Mouse (Mus musculus): Measurements from ENCODE around the gene Rnf212b. TPM values are rescaled to one million over a fixed set of nuclear protein-coding genes. Genes with fewer than 3 reads are reported as not detected.

The Rnf212b gene
- polyA plus RNA-seq, 1 experiment from 2014 or later: not detected

DNA sequence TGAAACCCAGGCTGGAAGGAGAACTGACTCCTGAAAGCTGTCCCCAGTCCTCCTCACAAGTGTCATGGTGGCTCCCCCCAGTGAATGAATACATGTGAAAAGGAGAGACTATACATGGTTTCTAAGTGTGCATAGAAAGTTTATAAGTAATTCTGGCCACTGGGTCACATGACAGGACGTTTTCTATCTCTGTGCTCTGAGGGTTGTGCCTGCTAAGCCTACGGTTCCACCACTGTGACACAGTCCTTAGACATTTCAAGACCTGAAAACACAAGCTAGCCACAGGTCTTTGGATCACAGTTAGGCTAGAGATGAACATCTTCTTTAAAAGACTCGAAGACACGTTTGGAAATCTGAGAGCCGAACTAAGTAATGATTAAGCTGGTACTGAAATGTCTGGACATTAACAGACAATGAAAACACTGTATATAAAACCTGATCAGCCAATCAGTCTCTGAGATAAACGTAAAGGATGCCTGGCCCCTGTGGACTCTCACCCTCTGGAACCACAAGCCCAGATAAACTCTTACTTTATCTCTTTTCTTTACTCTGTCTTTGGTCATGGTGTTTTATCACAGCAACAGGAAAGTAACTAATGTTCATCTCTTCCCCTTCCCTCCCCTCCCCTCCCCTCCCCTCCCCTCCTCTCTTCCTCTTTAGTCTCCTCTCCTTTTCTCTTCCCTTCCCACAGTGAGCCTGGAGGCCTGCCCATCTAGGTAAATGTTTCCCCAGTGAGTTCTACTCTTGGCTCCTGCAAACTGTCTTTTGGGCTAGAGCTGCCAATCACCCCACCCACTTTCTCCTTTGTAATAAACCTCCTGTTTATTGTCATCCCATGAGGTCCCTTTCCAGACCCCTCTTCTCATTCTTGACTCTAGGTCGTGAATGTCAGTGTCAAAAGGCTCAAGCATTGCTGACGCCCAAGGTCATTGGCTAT lies 19.8 kb upstream of the Rnf212b start:
- Histone ChIP-seq H3K4me1 (ENCODE audit: insufficient read depth, low read depth, low read length) (no peaks in the 10 kb centered on the region), H3K27ac (ENCODE audit: low read length) (no peak overlapping the region), H3K36me3 (ENCODE audit: insufficient read depth, low read length) (no peaks in the 10 kb centered on the region), H3K9ac (replicated peaks; ENCODE audit: low read depth) (no peak overlapping the region), H3K27me3 (replicated peaks; ENCODE audit: insufficient read depth, low read length) (no peaks in the 10 kb centered on the region), H3K4me3 (ENCODE audit: low read depth, low read length) (no peak overlapping the region), H3K9me3 (ENCODE audit: low read length) (no peaks in the 10 kb centered on the region), H3K4me2 (replicated peaks; ENCODE audit: low read depth, low read length) (no peak overlapping the region)
- ATAC-seq: no peak
- WGBS: 66% methylated on average over 8 of the region's 8 CpGs
- TF ChIP-seq EP300 (IDR thresholded peaks at IDR 0.05) (no peak), CTCF (IDR thresholded peaks at IDR 0.05) (no peak)
- no peak for DNase-seq (ENCODE audit: low spot score)

DNA sequence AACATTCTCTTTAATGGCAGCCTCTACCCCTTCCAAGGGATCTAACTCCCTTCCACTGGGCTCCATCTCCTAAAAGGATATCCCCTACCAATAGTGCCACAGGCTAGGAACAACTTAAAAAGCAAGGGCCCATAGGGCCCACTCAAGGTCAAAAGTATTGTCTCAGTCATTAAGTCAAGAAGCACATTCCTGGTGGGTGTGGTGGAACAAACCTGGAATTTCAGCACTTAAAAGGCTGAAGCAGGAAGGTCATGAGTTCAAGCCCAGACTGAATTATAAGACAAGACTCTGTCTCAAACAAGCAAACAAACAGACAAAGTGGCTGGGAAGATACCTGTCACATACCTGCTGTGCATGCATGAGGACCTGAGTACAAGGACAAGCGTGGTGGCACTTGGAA lies 18.0 kb upstream of the Rnf212b start:
- Histone ChIP-seq H3K36me3 (ENCODE audit: insufficient read depth, low read length) (no peaks in the 10 kb centered on the region), H3K27ac (ENCODE audit: low read length) (no peak overlapping the region), H3K9me3 (ENCODE audit: low read length) (no peaks in the 10 kb centered on the region), H3K4me3 (ENCODE audit: low read depth, low read length) (no peak overlapping the region), H3K4me2 (replicated peaks; ENCODE audit: low read depth, low read length) (no peak overlapping the region), H3K27me3 (replicated peaks; ENCODE audit: insufficient read depth, low read length) (no peaks in the 10 kb centered on the region), H3K4me1 (ENCODE audit: insufficient read depth, low read depth, low read length) (no peaks in the 10 kb centered on the region), H3K9ac (replicated peaks; ENCODE audit: low read depth) (no peak overlapping the region)
- ATAC-seq (no peak), DNase-seq (ENCODE audit: low spot score) (no peak)
- TF ChIP-seq EP300 (IDR thresholded peaks at IDR 0.05) (no peak), CTCF (IDR thresholded peaks at IDR 0.05) (no peak)
- 77% methylated on average over 1 of the region's 1 CpGs for WGBS

DNA sequence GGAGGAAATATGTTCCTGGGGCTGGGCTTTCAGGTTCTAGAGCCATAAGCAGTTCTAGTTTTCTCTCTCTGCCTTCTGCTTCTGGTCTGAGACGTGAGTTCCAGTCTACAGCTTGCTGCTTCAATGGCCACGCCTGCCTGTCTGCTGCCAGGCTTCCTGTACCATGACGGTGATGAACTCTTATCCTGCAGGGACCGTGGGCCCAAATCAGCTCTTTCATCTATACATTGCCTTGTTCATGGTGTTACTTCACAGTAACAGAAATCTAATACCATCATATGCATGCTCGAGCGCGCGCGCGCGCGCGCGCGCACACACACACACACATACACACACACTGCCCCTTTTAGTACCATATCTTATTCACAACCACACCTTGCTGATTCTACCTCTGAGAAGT lies 17.2 kb upstream of the Rnf212b start:
- H3K27me3 ChIP-seq (replicated peaks; ENCODE audit: insufficient read depth, low read length): no peaks in the 10 kb centered on the region
- WGBS: 90% methylated on average over 15 of the region's 15 CpGs
- no peak for ATAC-seq
- TF ChIP-seq CTCF (IDR thresholded peaks at IDR 0.05): no peak
- no peak overlapping the region for H3K9ac ChIP-seq (replicated peaks; ENCODE audit: low read depth)
- no peak overlapping the region for H3K4me2 ChIP-seq (replicated peaks; ENCODE audit: low read depth, low read length)
- H3K36me3 ChIP-seq (ENCODE audit: insufficient read depth, low read length): no peaks in the 10 kb centered on the region
- H3K27ac ChIP-seq (ENCODE audit: low read length): no peak overlapping the region
- no peaks in the 10 kb centered on the region for H3K9me3 ChIP-seq (ENCODE audit: low read length)
- no peak overlapping the region for H3K4me3 ChIP-seq (ENCODE audit: low read depth, low read length)
- H3K4me1 ChIP-seq (ENCODE audit: insufficient read depth, low read depth, low read length): no peaks in the 10 kb centered on the region
- no peak for DNase-seq (ENCODE audit: low spot score)

DNA sequence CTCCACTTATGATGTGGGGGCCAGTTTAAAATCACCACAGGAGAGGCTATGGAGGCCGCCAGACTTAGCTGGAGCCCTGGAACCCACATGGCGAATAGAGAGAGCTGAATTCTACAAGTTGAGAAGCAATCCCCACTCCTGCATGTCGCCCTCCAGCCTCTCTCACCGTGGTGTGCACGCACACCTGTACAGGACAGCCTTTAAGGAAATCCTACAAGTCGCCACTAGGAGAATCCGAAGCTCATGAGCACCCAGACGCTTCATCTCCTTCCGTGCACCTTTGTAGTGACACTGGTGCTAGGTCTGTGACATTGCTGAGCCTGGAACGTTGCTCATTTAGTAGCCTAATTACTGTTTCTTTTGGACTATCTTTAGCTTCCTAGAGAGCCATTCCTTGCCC lies 14.3 kb upstream of the Rnf212b start:
- Histone ChIP-seq H3K27me3 (replicated peaks; ENCODE audit: insufficient read depth, low read length) (no peaks in the 10 kb centered on the region), H3K4me3 (ENCODE audit: low read depth, low read length) (no peak overlapping the region), H3K4me1 (ENCODE audit: insufficient read depth, low read depth, low read length) (no peaks in the 10 kb centered on the region), H3K9me3 (ENCODE audit: low read length) (no peaks in the 10 kb centered on the region), H3K4me2 (replicated peaks; ENCODE audit: low read depth, low read length) (no peak overlapping the region), H3K9ac (replicated peaks; ENCODE audit: low read depth) (no peak overlapping the region), H3K27ac (ENCODE audit: low read length) (no peak overlapping the region), H3K36me3 (ENCODE audit: insufficient read depth, low read length) (no peaks in the 10 kb centered on the region)
- ATAC-seq (no peak), DNase-seq (ENCODE audit: low spot score) (no peak)
- no peak for TF ChIP-seq CTCF (IDR thresholded peaks at IDR 0.05)
- no peak for TF ChIP-seq EP300 (IDR thresholded peaks at IDR 0.05)
- 46% methylated on average over 10 of the region's 10 CpGs for WGBS

DNA sequence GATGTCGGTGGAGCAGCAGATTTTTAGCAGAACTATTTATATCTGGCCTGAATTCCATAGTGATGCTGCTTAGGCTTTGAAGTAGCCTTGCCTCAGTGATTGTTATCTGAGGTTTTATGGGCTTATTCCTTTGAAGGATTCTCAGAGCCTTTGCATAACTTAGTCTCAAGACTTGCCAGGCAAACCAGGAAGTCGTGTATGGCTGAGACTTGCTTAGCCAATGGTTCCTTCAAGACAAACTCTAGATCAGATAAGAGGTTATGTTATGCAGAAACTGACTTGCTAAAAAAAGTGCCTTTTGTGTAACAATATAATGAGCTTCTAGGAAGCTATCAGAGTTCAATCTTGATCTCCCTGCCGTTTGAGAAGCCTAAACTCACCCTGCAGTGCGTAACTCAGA lies 11.5 kb upstream of the Rnf212b start:
- Histone ChIP-seq H3K27ac (ENCODE audit: low read length) (no peak overlapping the region), H3K36me3 (ENCODE audit: insufficient read depth, low read length) (no peaks in the 10 kb centered on the region), H3K9me3 (ENCODE audit: low read length) (no peaks in the 10 kb centered on the region), H3K4me2 (replicated peaks; ENCODE audit: low read depth, low read length) (no peak overlapping the region), H3K9ac (replicated peaks; ENCODE audit: low read depth) (no peak overlapping the region), H3K4me3 (ENCODE audit: low read depth, low read length) (no peak overlapping the region), H3K27me3 (replicated peaks; ENCODE audit: insufficient read depth, low read length) (no peaks in the 10 kb centered on the region), H3K4me1 (ENCODE audit: insufficient read depth, low read depth, low read length) (no peaks in the 10 kb centered on the region)
- ATAC-seq: no peak
- DNase-seq (ENCODE audit: low spot score): no peak
- 58% methylated on average over 4 of the region's 4 CpGs for WGBS
- TF ChIP-seq CTCF (IDR thresholded peaks at IDR 0.05) (no peak), EP300 (IDR thresholded peaks at IDR 0.05) (no peak)

DNA sequence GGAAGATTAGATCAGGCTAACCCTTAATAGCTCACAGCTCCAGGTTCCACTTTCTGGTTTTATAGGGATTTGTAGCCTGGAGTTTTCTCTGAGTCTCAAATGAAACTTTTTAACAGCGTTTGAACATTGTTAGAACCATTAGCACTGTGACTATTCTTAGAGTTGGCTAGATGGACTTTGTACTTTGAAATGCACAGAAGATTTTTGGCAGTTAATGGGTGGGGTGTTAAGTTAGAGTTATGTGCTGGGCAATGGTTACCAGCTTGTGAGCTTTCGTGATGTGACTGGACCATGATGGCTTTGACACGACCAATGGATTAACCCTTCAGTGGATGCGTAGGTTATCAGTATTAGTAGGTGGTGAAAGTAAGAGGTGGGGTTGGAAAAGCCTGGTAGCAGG lies 7.8 kb upstream of the Rnf212b start:
- Histone ChIP-seq H3K36me3 (ENCODE audit: insufficient read depth, low read length) (no peaks in the 10 kb centered on the region), H3K27me3 (replicated peaks; ENCODE audit: insufficient read depth, low read length) (no peaks in the 10 kb centered on the region), H3K9ac (replicated peaks; ENCODE audit: low read depth) (no peak overlapping the region), H3K4me1 (ENCODE audit: insufficient read depth, low read depth, low read length) (no peaks in the 10 kb centered on the region), H3K4me2 (replicated peaks; ENCODE audit: low read depth, low read length) (no peak overlapping the region), H3K9me3 (ENCODE audit: low read length) (no peaks in the 10 kb centered on the region), H3K27ac (ENCODE audit: low read length) (no peak overlapping the region), H3K4me3 (ENCODE audit: low read depth, low read length) (no peak overlapping the region)
- no peak for DNase-seq (ENCODE audit: low spot score)
- 68% methylated on average over 4 of the region's 4 CpGs for WGBS
- no peak for ATAC-seq
- TF ChIP-seq EP300 (IDR thresholded peaks at IDR 0.05) (no peak), CTCF (IDR thresholded peaks at IDR 0.05) (no peak)
